Mouse (Mus musculus) lung, embryonic 16.5 days (tissue): ENCODE measurements around the gene Arid1b. TPM values are rescaled to one million over a fixed set of nuclear protein-coding genes. Genes with fewer than 3 reads are reported as not detected.

ENCODE experiments used
- ATAC-seq: fragments of 200-750 bp; cut with Nextera tagmentation; 2 replicates; pipeline ENCODE4 v1.8.0; 2017; ENCODE audit warnings: low read depth, mild to moderate bottlenecking, moderate library complexity
- H3K27ac ChIP-seq: fragments of 300-500 bp; sonication (generic); 2 replicates; pipeline ENCODE4 v1.5.1; 2014; ENCODE audit warnings: mild to moderate bottlenecking, control low read depth, low read length
- H3K27me3 ChIP-seq: fragments of 300-500 bp; sonication (generic); 2 replicates; pipeline ENCODE4 v1.6.1; 2014; ENCODE audit warnings: low read depth, low read length, mixed read lengths; ENCODE audit not compliant: control insufficient read depth, insufficient read depth
- H3K36me3 ChIP-seq: fragments of 300-500 bp; sonication (generic); 2 replicates; pipeline ENCODE4 v1.6.1; 2014; ENCODE audit warnings: low read length; ENCODE audit not compliant: control insufficient read depth, insufficient read depth
- H3K4me1 ChIP-seq: fragments of 300-500 bp; sonication (generic); replicated peaks from 2 replicates; pipeline ENCODE4 v1.6.1; 2014; ENCODE audit warnings: low read length, mixed read lengths; ENCODE audit not compliant: control insufficient read depth, insufficient read depth
- H3K4me2 ChIP-seq: fragments of 300-500 bp; sonication (generic); 2 replicates; pipeline ENCODE4 v1.6.1; 2014; ENCODE audit warnings: low read depth, low read length, control low read depth
- H3K4me3 ChIP-seq: fragments of 300-500 bp; sonication (generic); 2 replicates; pipeline ENCODE4 v1.5.1; 2014; ENCODE audit warnings: mild to moderate bottlenecking, low read length, control low read depth
- H3K9ac ChIP-seq: fragments of 300-500 bp; sonication (generic); 2 replicates; pipeline ENCODE4 v1.6.1; 2014; ENCODE audit warnings: low read length, control low read depth
- H3K9me3 ChIP-seq: fragments of 300-500 bp; sonication (generic); 2 replicates; pipeline ENCODE4 v1.6.1; 2016; ENCODE audit warnings: low read length; ENCODE audit not compliant: control insufficient read depth
- WGBS: fragments of 180-500 bp; shearing (Covaris S2); extraction: QIAGEN DNeasy Blood & Tissue Kit; methylation state at CpG from one replicate; pipeline ENCODE4 v1.1.7; 2014; 5-methylcytosine and 5-hydroxymethylcytosine counted together
- polyA plus RNA-seq: library from polyadenylated mRNA; unstranded; fragments of >200 nt; fragmentation: Nextera tagmentation; extraction: Ambion mirVana; gene quantifications from 2 replicates; pipeline ENCODE4 v1.2.1, GENCODE M21; 2015

The Arid1b gene
- polyA plus RNA-seq, 1 experiment from 2014 or later: 10.2 TPM

DNA sequence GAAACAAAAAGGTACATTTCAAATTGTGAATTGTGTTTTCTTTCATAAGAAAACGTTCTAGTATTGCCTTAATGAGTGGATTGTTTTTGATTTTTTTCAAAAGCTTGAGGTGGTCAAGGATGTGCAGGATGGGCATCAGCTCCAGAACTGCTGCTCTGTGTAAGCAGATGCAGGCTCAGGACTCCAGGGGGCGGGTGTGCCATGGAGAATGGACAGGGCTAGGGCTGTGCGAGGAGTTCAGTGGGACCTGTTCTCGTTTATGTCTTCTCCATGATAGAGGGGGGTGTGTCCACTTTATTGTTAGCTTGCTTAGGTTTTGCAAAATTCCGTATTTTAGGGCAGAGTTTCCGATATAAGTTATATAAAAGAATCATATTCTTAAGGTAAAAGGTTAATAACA, 70.6 kb downstream of the Arid1b start:
- H3K9me3 ChIP-seq: no peaks in the 10 kb centered on the region
- H3K4me2 ChIP-seq: no peak overlapping the region
- H3K4me3 ChIP-seq: no peak overlapping the region
- H3K36me3 ChIP-seq: no peaks in the 10 kb centered on the region
- H3K9ac ChIP-seq: no peak overlapping the region
- ATAC-seq: peak; percentile 48; the same call in 1 of the 2 replicates
- H3K4me1 ChIP-seq: peaks cover 43% of the 10 kb centered on the region
- H3K27ac ChIP-seq: no peak overlapping the region
- 55% methylated on average over 6 of the region's 6 CpGs for WGBS
- H3K27me3 ChIP-seq: no peaks in the 10 kb centered on the region

DNA sequence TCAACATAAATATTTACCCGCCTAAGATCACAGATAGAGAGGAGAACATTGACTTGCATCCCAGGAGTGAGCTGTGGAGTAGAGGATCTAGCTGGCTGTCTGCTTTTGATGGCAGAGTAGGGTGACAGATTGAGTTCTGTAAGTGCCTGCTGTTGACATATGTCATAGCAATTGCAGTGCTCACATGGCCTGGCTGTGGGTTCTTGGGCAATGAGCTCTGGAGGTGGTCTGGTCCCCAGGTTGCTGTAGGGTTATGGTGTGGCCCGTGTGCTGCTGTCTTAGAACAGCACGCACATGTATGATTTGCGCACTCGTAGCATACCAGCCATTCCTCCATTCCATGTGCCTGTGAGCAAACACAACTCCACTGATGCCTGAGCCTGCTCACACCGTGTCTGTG, 71.1 kb downstream of the Arid1b start:
- H3K36me3 ChIP-seq: no peaks in the 10 kb centered on the region
- peaks cover 41% of the 10 kb centered on the region for H3K4me1 ChIP-seq
- no peak overlapping the region for H3K9ac ChIP-seq
- H3K4me2 ChIP-seq: no peak overlapping the region
- H3K9me3 ChIP-seq: no peaks in the 10 kb centered on the region
- no peaks in the 10 kb centered on the region for H3K27me3 ChIP-seq
- no peak overlapping the region for H3K4me3 ChIP-seq
- ATAC-seq: peak; percentile 15; the same call in 1 of the 2 replicates
- 48% methylated on average over 6 of the region's 6 CpGs for WGBS
- no peak overlapping the region for H3K27ac ChIP-seq

DNA sequence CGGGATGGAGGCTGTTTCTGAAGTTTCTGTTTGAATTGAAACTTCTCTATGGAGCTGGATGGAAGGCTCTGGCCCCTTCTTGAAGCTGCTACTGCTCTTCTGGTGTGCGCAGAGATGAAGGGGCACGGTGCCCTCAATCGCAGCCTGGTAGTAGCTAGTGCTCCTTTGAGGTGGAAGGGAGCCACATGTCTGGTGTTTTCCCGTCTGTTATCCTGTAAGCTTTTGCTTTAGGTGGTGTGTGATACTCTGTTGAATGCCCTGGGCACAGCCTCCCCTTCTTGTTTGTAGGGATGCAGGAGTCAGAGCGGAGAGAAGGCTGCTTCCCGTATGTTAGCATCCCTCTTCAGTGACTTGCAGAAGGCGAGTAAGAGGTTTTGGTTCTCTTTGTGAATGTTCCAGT, 72.7 kb downstream of the Arid1b start:
- Histone ChIP-seq H3K4me2 (no peak overlapping the region), H3K36me3 (no peaks in the 10 kb centered on the region), H3K9ac (no peak overlapping the region), H3K4me3 (no peak overlapping the region), H3K4me1 (peaks cover 30% of the 10 kb centered on the region), H3K27me3 (no peaks in the 10 kb centered on the region), H3K27ac (no peak overlapping the region), H3K9me3 (no peaks in the 10 kb centered on the region)
- 78% methylated on average over 8 of the region's 8 CpGs for whole genome bisulfite sequencing
- no peak for ATAC-seq

GRCm38 (mm10) chr17:5067264-5067663, 73.1 kb downstream of the Arid1b start:
- no peak overlapping the region for H3K4me2 ChIP-seq
- no peaks in the 10 kb centered on the region for H3K27me3 ChIP-seq
- no peak overlapping the region for H3K27ac ChIP-seq
- no peaks in the 10 kb centered on the region for H3K9me3 ChIP-seq
- H3K4me1 ChIP-seq: peaks cover 28% of the 10 kb centered on the region
- H3K9ac ChIP-seq: no peak overlapping the region
- H3K4me3 ChIP-seq: no peak overlapping the region
- WGBS: 47% methylated on average over 4 of the region's 4 CpGs
- H3K36me3 ChIP-seq: no peaks in the 10 kb centered on the region
- no peak for ATAC-seq

DNA sequence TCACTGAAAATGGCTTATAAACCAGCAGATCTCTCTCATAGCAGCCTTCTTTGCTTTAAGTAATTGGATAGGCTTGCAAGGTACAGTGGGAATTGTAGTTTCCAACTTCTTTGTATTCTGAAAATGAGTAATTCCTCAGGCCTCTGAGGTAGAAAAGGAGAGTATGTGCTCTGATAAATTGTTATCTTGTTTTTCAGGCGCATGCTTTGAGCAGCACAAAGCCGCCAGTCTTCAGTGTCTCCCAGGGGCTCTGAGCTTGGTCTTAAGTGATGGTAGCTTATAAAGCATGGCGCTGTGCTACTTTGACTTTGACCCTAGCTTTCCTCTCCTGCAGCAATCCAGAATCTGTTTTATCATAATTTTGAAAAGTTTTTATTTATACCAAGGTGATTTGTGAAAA, 76.3 kb downstream of the Arid1b start:
- H3K27ac ChIP-seq: no peak overlapping the region
- WGBS: 81% methylated on average over 3 of the region's 3 CpGs
- H3K9me3 ChIP-seq: no peaks in the 10 kb centered on the region
- no peaks in the 10 kb centered on the region for H3K36me3 ChIP-seq
- peaks cover 30% of the 10 kb centered on the region for H3K4me1 ChIP-seq
- no peaks in the 10 kb centered on the region for H3K27me3 ChIP-seq
- no peak for ATAC-seq
- no peak overlapping the region for H3K9ac ChIP-seq
- H3K4me3 ChIP-seq: no peak overlapping the region
- no peak overlapping the region for H3K4me2 ChIP-seq

DNA sequence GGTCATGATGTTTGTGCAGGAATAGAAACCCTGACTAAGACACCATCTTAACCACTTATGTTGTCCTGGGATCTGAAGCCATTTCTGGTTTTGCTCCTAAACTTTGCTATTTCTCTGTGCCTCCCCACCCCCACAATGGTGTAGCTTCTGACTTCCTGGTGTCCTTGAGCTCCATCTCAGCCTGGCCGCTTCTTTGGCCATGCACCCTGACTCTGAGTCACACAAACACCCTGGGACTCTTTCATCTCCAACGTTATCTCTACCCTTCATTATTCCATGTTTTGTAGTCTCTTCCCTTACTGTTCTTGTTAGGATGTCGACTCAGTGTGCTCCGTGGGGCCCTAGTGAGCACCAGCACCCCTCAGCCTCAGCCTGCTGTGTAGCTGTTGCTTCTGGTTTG, 78.4 kb downstream of the Arid1b start:
- Histone ChIP-seq H3K27ac (no peak overlapping the region), H3K9me3 (no peaks in the 10 kb centered on the region), H3K9ac (no peak overlapping the region), H3K36me3 (no peaks in the 10 kb centered on the region), H3K27me3 (no peaks in the 10 kb centered on the region), H3K4me3 (no peak overlapping the region), H3K4me2 (no peak overlapping the region), H3K4me1 (peaks cover 27% of the 10 kb centered on the region)
- no peak for ATAC-seq
- WGBS: 57% methylated on average over 4 of the region's 4 CpGs

DNA sequence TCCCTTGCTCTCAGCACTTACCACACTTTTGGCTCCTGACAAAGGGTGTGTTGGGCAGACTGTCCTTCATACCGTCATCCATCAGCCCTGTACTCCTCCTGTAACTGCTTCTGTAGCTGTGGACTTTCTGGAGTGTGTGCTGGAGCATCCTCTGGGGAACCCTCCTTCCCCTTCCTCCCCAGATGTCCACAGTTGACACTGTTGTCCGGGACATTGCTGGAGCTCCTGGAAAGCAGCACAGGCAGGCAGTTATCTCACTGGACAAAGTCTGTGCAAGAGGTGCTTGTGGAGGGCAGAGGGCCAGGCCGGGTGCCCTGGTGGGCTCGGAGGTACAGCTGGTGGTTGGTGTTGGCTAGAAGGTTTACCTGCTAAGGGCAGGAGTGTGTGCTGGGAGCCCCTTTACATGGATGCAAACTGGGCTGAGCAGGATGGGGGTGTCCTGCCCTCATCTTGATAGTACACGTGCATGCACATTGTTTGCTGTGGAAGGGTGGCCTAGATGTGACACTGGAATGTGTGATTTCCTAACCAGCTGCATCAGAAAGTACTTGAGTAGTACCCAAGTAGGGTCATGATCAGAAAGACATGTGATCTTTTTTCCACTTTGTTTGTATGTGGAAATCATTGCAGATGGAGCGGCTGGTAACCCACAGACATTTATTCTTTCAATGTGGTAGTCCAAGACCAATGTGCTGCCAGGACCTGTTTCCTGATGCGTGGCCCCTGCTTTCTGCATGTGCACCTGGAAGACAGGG, 80.8 kb downstream of the Arid1b start:
- no peak for ATAC-seq
- Histone ChIP-seq H3K4me1 (peaks cover 11% of the 10 kb centered on the region; the same call in 1 of the 2 replicates), H3K4me3 (no peak overlapping the region), H3K27ac (no peak overlapping the region), H3K4me2 (no peak overlapping the region), H3K9ac (no peak overlapping the region), H3K36me3 (no peaks in the 10 kb centered on the region), H3K9me3 (no peaks in the 10 kb centered on the region), H3K27me3 (no peaks in the 10 kb centered on the region)
- WGBS: 57% methylated on average over 7 of the region's 7 CpGs

DNA sequence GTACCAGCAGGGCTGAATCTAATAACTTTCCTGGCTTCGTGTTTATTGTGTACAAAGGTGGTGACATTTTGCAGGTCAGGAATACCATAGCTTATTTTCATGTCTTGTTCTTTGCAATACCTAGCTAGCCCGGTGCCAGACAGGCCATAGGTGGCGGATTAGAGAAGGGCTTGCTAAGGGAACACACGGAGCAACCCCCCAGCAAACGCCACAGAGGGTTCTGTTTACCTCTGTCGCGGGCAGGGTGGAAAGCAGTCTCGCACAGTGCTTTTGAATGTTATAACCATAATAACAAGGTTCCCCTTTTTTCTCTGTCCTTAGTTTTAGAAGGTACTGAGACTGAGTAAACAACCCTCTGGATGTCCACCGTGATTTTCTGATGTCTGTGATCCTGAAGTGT, 83.9 kb downstream of the Arid1b start:
- H3K9me3 ChIP-seq: no peaks in the 10 kb centered on the region
- H3K27ac ChIP-seq: no peak overlapping the region
- H3K4me1 ChIP-seq: peaks cover 33% of the 10 kb centered on the region
- H3K9ac ChIP-seq: no peak overlapping the region
- no peaks in the 10 kb centered on the region for H3K27me3 ChIP-seq
- WGBS: 45% methylated on average over 9 of the region's 9 CpGs
- H3K4me3 ChIP-seq: no peak overlapping the region
- no peak for ATAC-seq
- no peak overlapping the region for H3K4me2 ChIP-seq
- no peaks in the 10 kb centered on the region for H3K36me3 ChIP-seq

DNA sequence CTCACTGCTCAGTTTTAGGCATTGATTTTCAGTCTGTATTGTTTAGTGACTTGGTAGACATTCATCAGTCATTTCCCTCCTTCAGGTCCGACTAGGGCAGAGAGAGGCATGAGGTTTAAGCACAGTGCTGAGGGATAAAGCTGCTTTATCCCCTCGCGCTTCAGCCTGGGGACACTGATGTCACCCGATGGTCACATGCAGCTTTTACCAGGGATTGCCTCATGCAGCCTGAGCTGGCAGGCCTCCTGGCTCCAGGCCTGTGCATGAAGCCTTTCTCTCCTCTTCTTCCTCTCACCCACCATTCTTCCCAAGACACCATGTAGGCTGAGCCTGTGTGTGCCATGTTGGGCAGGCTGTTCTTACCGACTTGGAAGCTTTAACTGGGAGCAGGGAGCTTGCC, 84.4 kb downstream of the Arid1b start:
- ATAC-seq: no peak
- H3K27me3 ChIP-seq: no peaks in the 10 kb centered on the region
- no peak overlapping the region for H3K27ac ChIP-seq
- no peak overlapping the region for H3K4me2 ChIP-seq
- no peaks in the 10 kb centered on the region for H3K9me3 ChIP-seq
- H3K36me3 ChIP-seq: no peaks in the 10 kb centered on the region
- 63% methylated on average over 5 of the region's 5 CpGs for WGBS
- H3K9ac ChIP-seq: no peak overlapping the region
- H3K4me1 ChIP-seq: peaks cover 37% of the 10 kb centered on the region
- no peak overlapping the region for H3K4me3 ChIP-seq
